Mouse (Mus musculus): ENCODE measurements around the gene Ckm. TPM values are rescaled to one million over a fixed set of nuclear protein-coding genes. Genes with fewer than 3 reads are reported as not detected.
A peak's percentile ranks its signal among the peaks of the same experiment; 100 is the strongest.

Gene Ckm
- polyA plus RNA-seq, 1 experiment from 2014 or later, result 284 TPM

- H3K4me2 ChIP-seq, result no peak overlapping the region
- ATAC-seq (ENCODE audit: extremely low read depth, insufficient number of reproducible peaks, low FRiP score, low TSS enrichment), result no peak
- H3K4me3 ChIP-seq, result no peak overlapping the region
- H3K4me1 ChIP-seq, result peaks cover 34% of the 10 kb centered on the region
- peaks cover 8% of the 10 kb centered on the region; the same call in 1 of the 2 replicates for H3K9me3 ChIP-seq
- H3K9ac ChIP-seq, result no peak overlapping the region
- peaks cover 35% of the 10 kb centered on the region for H3K27me3 ChIP-seq (replicated peaks)
- WGBS, result 71% methylated on average over 3 of the region's 3 CpGs
- no peak overlapping the region for H3K27ac ChIP-seq (replicated peaks)
- H3K36me3 ChIP-seq, result 0 out of 2 replicates have a peak, but pooled peaks cover 5% of the 10 kb centered on the region
These were observed 8.9 kb downstream of the Ckm start for GRCm38 (mm10) chr7:19413525-19413924.

- H3K9ac ChIP-seq, result 0 out of 2 replicates have a peak overlapping the region, but pooled peaks have one; percentile 7
- no peak overlapping the region for H3K4me3 ChIP-seq
- H3K36me3 ChIP-seq, result 0 out of 2 replicates have a peak, but pooled peaks cover 5% of the 10 kb centered on the region
- no peak for ATAC-seq (ENCODE audit: extremely low read depth, insufficient number of reproducible peaks, low FRiP score, low TSS enrichment)
- H3K27ac ChIP-seq (replicated peaks), result no peak overlapping the region
- H3K27me3 ChIP-seq (replicated peaks), result peaks cover 63% of the 10 kb centered on the region
- H3K4me1 ChIP-seq, result peaks cover 24% of the 10 kb centered on the region
- 55% methylated on average over 15 of the region's 15 CpGs for WGBS
- no peak overlapping the region for H3K4me2 ChIP-seq
- peaks cover 8% of the 10 kb centered on the region; the same call in 1 of the 2 replicates for H3K9me3 ChIP-seq
These were observed 12.0 kb downstream of the Ckm start for GRCm38 (mm10) chr7:19416590-19416989.

- Histone ChIP-seq H3K4me3 (peak overlapping the region; percentile 25; the same call in 1 of the 2 replicates), H3K27me3 (replicated peaks) (peaks cover 62% of the 10 kb centered on the region), H3K4me2 (peak overlapping the region; percentile 35), H3K27ac (replicated peaks) (no peak overlapping the region), H3K4me1 (peaks cover 17% of the 10 kb centered on the region), H3K36me3 (peaks cover 18% of the 10 kb centered on the region), H3K9ac (0 out of 2 replicates have a peak overlapping the region, but pooled peaks have one; percentile 14), H3K9me3 (no peaks in the 10 kb centered on the region)
- WGBS, result 7% methylated on average over 28 of the region's 28 CpGs
- no peak for ATAC-seq (ENCODE audit: extremely low read depth, insufficient number of reproducible peaks, low FRiP score, low TSS enrichment)
These were observed 15.5 kb downstream of the Ckm start for GRCm38 (mm10) chr7:19420121-19420520.

- ATAC-seq (ENCODE audit: extremely low read depth, insufficient number of reproducible peaks, low FRiP score, low TSS enrichment), result peak; percentile 78
- WGBS, result 13% methylated on average over 43 of the region's 43 CpGs
- Histone ChIP-seq H3K27me3 (replicated peaks) (peaks cover 54% of the 10 kb centered on the region), H3K9me3 (no peaks in the 10 kb centered on the region), H3K36me3 (peaks cover 28% of the 10 kb centered on the region), H3K4me2 (peak overlapping the region; percentile 76), H3K9ac (peak overlapping the region; percentile 71), H3K27ac (replicated peaks) (no peak overlapping the region), H3K4me3 (peak overlapping the region; percentile 49), H3K4me1 (peaks cover 17% of the 10 kb centered on the region)
These were observed 16.5 kb downstream of the Ckm start for GRCm38 (mm10) chr7:19420821-19421636.

- no peaks in the 10 kb centered on the region for H3K9me3 ChIP-seq
- H3K27me3 ChIP-seq (replicated peaks), result peaks cover 40% of the 10 kb centered on the region
- H3K9ac ChIP-seq, result no peak overlapping the region
- H3K27ac ChIP-seq (replicated peaks), result no peak overlapping the region
- no peak for ATAC-seq (ENCODE audit: extremely low read depth, insufficient number of reproducible peaks, low FRiP score, low TSS enrichment)
- no peak overlapping the region for H3K4me3 ChIP-seq
- H3K4me2 ChIP-seq, result no peak overlapping the region
- 79% methylated on average over 3 of the region's 3 CpGs for WGBS
- peaks cover 14% of the 10 kb centered on the region for H3K4me1 ChIP-seq
- peaks cover 44% of the 10 kb centered on the region for H3K36me3 ChIP-seq
These were observed 18.5 kb downstream of the Ckm start for GRCm38 (mm10) chr7:19423083-19423482.

GRCm38 (mm10) chr7:19424051-19424450 lies 19.5 kb downstream of the Ckm start:
- Histone ChIP-seq H3K27me3 (replicated peaks) (peaks cover 31% of the 10 kb centered on the region), H3K36me3 (peaks cover 52% of the 10 kb centered on the region), H3K4me1 (peaks cover 14% of the 10 kb centered on the region), H3K9me3 (no peaks in the 10 kb centered on the region), H3K4me3 (no peak overlapping the region), H3K9ac (no peak overlapping the region), H3K27ac (replicated peaks) (no peak overlapping the region), H3K4me2 (no peak overlapping the region)
- no peak for ATAC-seq (ENCODE audit: extremely low read depth, insufficient number of reproducible peaks, low FRiP score, low TSS enrichment)
- 52% methylated on average over 4 of the region's 4 CpGs for WGBS

GRCm38 (mm10) chr7:19426349-19426748 lies 21.8 kb downstream of the Ckm start:
- H3K4me3 ChIP-seq, result no peak overlapping the region
- no peak for ATAC-seq (ENCODE audit: extremely low read depth, insufficient number of reproducible peaks, low FRiP score, low TSS enrichment)
- H3K36me3 ChIP-seq, result peaks cover 75% of the 10 kb centered on the region
- peaks cover 3% of the 10 kb centered on the region; the same call in 1 of the 2 replicates for H3K4me1 ChIP-seq
- no peak overlapping the region for H3K4me2 ChIP-seq
- no peaks in the 10 kb centered on the region for H3K9me3 ChIP-seq
- no peak overlapping the region for H3K27ac ChIP-seq (replicated peaks)
- 72% methylated on average over 6 of the region's 6 CpGs for WGBS
- peaks cover 10% of the 10 kb centered on the region; the same call in 1 of the 2 replicates for H3K27me3 ChIP-seq (replicated peaks)
- H3K9ac ChIP-seq, result no peak overlapping the region

- H3K9me3 ChIP-seq, result no peaks in the 10 kb centered on the region
- H3K4me3 ChIP-seq, result no peak overlapping the region
- H3K4me1 ChIP-seq, result no peaks in the 10 kb centered on the region
- no peak for ATAC-seq (ENCODE audit: extremely low read depth, insufficient number of reproducible peaks, low FRiP score, low TSS enrichment)
- 85% methylated on average over 6 of the region's 6 CpGs for WGBS
- no peak overlapping the region for H3K27ac ChIP-seq (replicated peaks)
- no peak overlapping the region for H3K9ac ChIP-seq
- H3K4me2 ChIP-seq, result no peak overlapping the region
- H3K27me3 ChIP-seq (replicated peaks), result 0 out of 2 replicates have a peak, but pooled peaks cover 7% of the 10 kb centered on the region
- H3K36me3 ChIP-seq, result peaks cover 81% of the 10 kb centered on the region
These were observed 22.3 kb downstream of the Ckm start for GRCm38 (mm10) chr7:19426888-19427287.

GRCm38 (mm10) chr7:19427999-19428650 lies 23.5 kb downstream of the Ckm start:
- H3K4me1 ChIP-seq, result no peaks in the 10 kb centered on the region
- no peak overlapping the region for H3K4me3 ChIP-seq
- peaks cover 4% of the 10 kb centered on the region; the same call in 1 of the 2 replicates for H3K9me3 ChIP-seq
- H3K36me3 ChIP-seq, result peaks cover 91% of the 10 kb centered on the region
- no peaks in the 10 kb centered on the region for H3K27me3 ChIP-seq (replicated peaks)
- H3K27ac ChIP-seq (replicated peaks), result no peak overlapping the region
- H3K9ac ChIP-seq, result no peak overlapping the region
- ATAC-seq (ENCODE audit: extremely low read depth, insufficient number of reproducible peaks, low FRiP score, low TSS enrichment), result no peak
- no peak overlapping the region for H3K4me2 ChIP-seq
- 72% methylated on average over 15 of the region's 15 CpGs for WGBS

- Histone ChIP-seq H3K4me3 (no peak overlapping the region), H3K27me3 (replicated peaks) (no peaks in the 10 kb centered on the region), H3K4me1 (no peaks in the 10 kb centered on the region), H3K9ac (no peak overlapping the region), H3K4me2 (no peak overlapping the region), H3K36me3 (peaks cover 100% of the 10 kb centered on the region), H3K9me3 (peaks cover 4% of the 10 kb centered on the region; the same call in 1 of the 2 replicates), H3K27ac (replicated peaks) (no peak overlapping the region)
- 68% methylated on average over 8 of the region's 8 CpGs for WGBS
- ATAC-seq (ENCODE audit: extremely low read depth, insufficient number of reproducible peaks, low FRiP score, low TSS enrichment), result no peak
These were observed 25.1 kb downstream of the Ckm start for GRCm38 (mm10) chr7:19429726-19430125.

GRCm38 (mm10) chr7:19430402-19430801 lies 25.8 kb downstream of the Ckm start:
- Histone ChIP-seq H3K9me3 (peaks cover 4% of the 10 kb centered on the region; the same call in 1 of the 2 replicates), H3K27ac (replicated peaks) (no peak overlapping the region), H3K4me2 (no peak overlapping the region), H3K36me3 (peaks cover 100% of the 10 kb centered on the region), H3K4me1 (no peaks in the 10 kb centered on the region), H3K9ac (no peak overlapping the region), H3K27me3 (replicated peaks) (no peaks in the 10 kb centered on the region), H3K4me3 (no peak overlapping the region)
- ATAC-seq (ENCODE audit: extremely low read depth, insufficient number of reproducible peaks, low FRiP score, low TSS enrichment), result no peak
- 80% methylated on average over 6 of the region's 6 CpGs for WGBS
